Mouse (Mus musculus) embryonic facial prominence, embryonic 10.5 days (tissue): Measurements from ENCODE around the gene Znrd1. TPM values are rescaled to one million over a fixed set of nuclear protein-coding genes. Genes with fewer than 3 reads are reported as not detected.

Experiments
- polyA plus RNA-seq: library from polyadenylated mRNA; unstranded; fragments of >200 nt; fragmentation: Nextera tagmentation; extraction: Ambion mirVana; gene quantifications from 2 replicates; pipeline ENCODE4 v1.2.1, GENCODE M21; 2016

The Znrd1 gene
- polyA plus RNA-seq, 1 experiment from 2014 or later = 100 TPM

Other genes with a start within 250 kb of the Znrd1 start
- gene H2-M10.5, start 185.6 kb downstream of the Znrd1 start, polyA plus RNA-seq = not detected in 2 replicates
- gene H2-M10.6, start 146.4 kb downstream of the Znrd1 start, polyA plus RNA-seq = not detected in 2 replicates
- gene Trim26, start 121.4 kb downstream of the Znrd1 start, polyA plus RNA-seq = 42.1 and 45.6 TPM in 2 replicates
- 0.21 and 0.36 TPM in 2 replicates for gene Trim15, start 91.3 kb downstream of the Znrd1 start, polyA plus RNA-seq
- gene Trim10, start 89.0 kb downstream of the Znrd1 start, polyA plus RNA-seq = 5.8 and 6.0 TPM in 2 replicates
- not detected in 2 replicates for gene Trim40, start 68.4 kb downstream of the Znrd1 start, polyA plus RNA-seq
- not detected in 2 replicates for gene Trim31, start 60.4 kb downstream of the Znrd1 start, polyA plus RNA-seq
- not detected in 2 replicates for gene Rnf39, start 15.6 kb downstream of the Znrd1 start, polyA plus RNA-seq
- 151 and 153 TPM in 2 replicates for gene Ppp1r11, start 6.8 kb downstream of the Znrd1 start, polyA plus RNA-seq
- 7.2 and 9.7 TPM in 2 replicates for gene Znrd1as, start within 50 bp of the Znrd1 start, polyA plus RNA-seq
- gene 2410137M14Rik, start 22.7 kb upstream of the Znrd1 start, polyA plus RNA-seq = not detected in 2 replicates
- 0.52 and 0.87 TPM in 2 replicates for gene H2-M5, start 31.0 kb upstream of the Znrd1 start, polyA plus RNA-seq
- gene Zfp57, start 42.6 kb upstream of the Znrd1 start, polyA plus RNA-seq = 97.0 and 106 TPM in 2 replicates
- gene Mog, start 64.8 kb upstream of the Znrd1 start, polyA plus RNA-seq = 0.18 and 0.31 TPM in 2 replicates
- 7.0 and 9.4 TPM in 2 replicates for gene Gabbr1, start 87.4 kb upstream of the Znrd1 start, polyA plus RNA-seq
- 0.19 TPM in 1 of 2 replicates, not detected in the other for gene Olfr90, start 129.9 kb upstream of the Znrd1 start, polyA plus RNA-seq
- not detected in 2 replicates for gene Olfr91, start 139.7 kb upstream of the Znrd1 start, polyA plus RNA-seq
- not detected in 2 replicates for gene Olfr92, start 161.5 kb upstream of the Znrd1 start, polyA plus RNA-seq
- gene Olfr93, start 202.9 kb upstream of the Znrd1 start, polyA plus RNA-seq = not detected in 2 replicates
- gene Ubd, start 235.3 kb upstream of the Znrd1 start, polyA plus RNA-seq = not detected in 2 replicates
- not detected in 2 replicates for gene Olfr94, start 242.4 kb upstream of the Znrd1 start, polyA plus RNA-seq